Comparison of ENCODE assay signal across 14 mouse cellular contexts in the genomic region with DNA sequence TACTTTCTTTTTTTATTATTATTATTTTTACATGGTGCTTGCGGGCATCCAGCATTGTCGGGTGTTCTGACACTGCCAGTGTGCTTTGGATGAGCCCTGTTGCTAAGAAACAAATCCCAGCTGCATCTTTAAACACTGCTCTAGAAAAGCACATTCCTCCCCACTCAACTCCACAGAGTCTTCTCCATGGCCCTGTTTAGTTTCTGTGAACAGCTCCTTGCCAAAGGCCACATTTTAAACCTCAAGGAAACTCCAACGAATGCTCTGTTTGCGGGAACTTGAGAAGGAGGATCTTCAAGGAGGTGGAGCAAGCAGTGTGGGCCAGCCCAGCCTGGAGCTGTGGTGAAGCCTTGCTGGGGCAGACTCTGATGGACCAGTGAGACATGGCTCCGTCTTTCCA. TPM values are rescaled to one million over a fixed set of nuclear protein-coding genes. Genes with fewer than 3 reads are reported as not detected.
DNase-seq lines count a peak whose midpoint lies in the region; ATAC-seq and TF ChIP-seq lines count a peak whose summit lies in the region.
"Had no signal": no experiment of that assay in that cellular context is flagged by ENCODE, and none has a peak within 500 bp of the region (broad histone marks: within the 10 kb centered on the region; RNA-seq: fewer than 3 reads in every experiment).

No protein-coding gene starts in this region.

- no peak for TF ChIP-seq CTCF in lung, embryonic 14.5 days (IDR thresholded peaks at IDR 0.05; ENCODE audit: low read depth)

- intact Hi-C loops in heart, postnatal 10 days (cut with DNase I) = no loop called here

- no peak overlapping the region for H3K27ac ChIP-seq in heart, embryonic 12.5 days (ENCODE audit: poor library complexity, severe bottlenecking)
- H3K27ac ChIP-seq in lung, embryonic 14.5 days (ENCODE audit: low read depth) = no peak overlapping the region
- peak overlapping the region; percentile 44 for H3K27ac ChIP-seq in intestine, embryonic 15.5 days
- H3K27ac ChIP-seq in stomach, embryonic 14.5 days (ENCODE audit: low read length) = no peak overlapping the region; the same call in 1 of the 2 replicates
- H3K27ac ChIP-seq: liver, embryonic 13.5 days had no signal

- H3K9me3 ChIP-seq in heart, embryonic 12.5 days (replicated peaks) = no peaks in the 10 kb centered on the region
- no peaks in the 10 kb centered on the region for H3K9me3 ChIP-seq in lung, embryonic 14.5 days (ENCODE audit: low read depth, low read length)
- no peaks in the 10 kb centered on the region for H3K9me3 ChIP-seq in intestine, embryonic 15.5 days
- H3K9me3 ChIP-seq in stomach, embryonic 14.5 days (ENCODE audit: control insufficient read depth, low read depth, low read length) = no peaks in the 10 kb centered on the region
- H3K9me3 ChIP-seq: G1E; liver, embryonic 13.5 days had no signal

- H3K36me3 ChIP-seq in heart, embryonic 12.5 days = no peaks in the 10 kb centered on the region
- no peaks in the 10 kb centered on the region for H3K36me3 ChIP-seq in lung, embryonic 14.5 days (ENCODE audit: insufficient read depth)
- H3K36me3 ChIP-seq in intestine, embryonic 15.5 days = no peaks in the 10 kb centered on the region
- no peaks in the 10 kb centered on the region for H3K36me3 ChIP-seq in stomach, embryonic 14.5 days (ENCODE audit: control insufficient read depth, insufficient read depth, low read length)
- H3K36me3 ChIP-seq: G1E; liver, embryonic 13.5 days had no signal

- peaks cover 16% of the 10 kb centered on the region for H3K4me1 ChIP-seq in heart, embryonic 12.5 days (replicated peaks)
- no peaks in the 10 kb centered on the region for H3K4me1 ChIP-seq in lung, embryonic 14.5 days (ENCODE audit: insufficient read depth)
- 0 out of 2 replicates have a peak, but pooled peaks cover 13% of the 10 kb centered on the region for H3K4me1 ChIP-seq in intestine, embryonic 15.5 days (replicated peaks)
- H3K4me1 ChIP-seq in stomach, embryonic 14.5 days (ENCODE audit: control insufficient read depth, insufficient read depth, low read length) = peaks cover 9% of the 10 kb centered on the region; the same call in 1 of the 2 replicates
- H3K4me1 ChIP-seq: liver, embryonic 13.5 days had no signal

- WGBS in heart, embryonic 12.5 days = 55% methylated on average over 5 of the region's 5 CpGs
- 37% methylated on average over 5 of the region's 5 CpGs for WGBS in lung, embryonic 14.5 days
- 26% methylated on average over 5 of the region's 5 CpGs for WGBS in intestine, embryonic 15.5 days
- WGBS in stomach, embryonic 14.5 days = 26% methylated on average over 5 of the region's 5 CpGs

- peaks cover 36% of the 10 kb centered on the region for H3K27me3 ChIP-seq in heart, embryonic 12.5 days (replicated peaks)
- no peaks in the 10 kb centered on the region for H3K27me3 ChIP-seq in lung, embryonic 14.5 days (ENCODE audit: insufficient read depth, low read length)
- no peaks in the 10 kb centered on the region for H3K27me3 ChIP-seq in intestine, embryonic 15.5 days (replicated peaks)
- H3K27me3 ChIP-seq in stomach, embryonic 14.5 days (ENCODE audit: control insufficient read depth, insufficient read depth, low read length) = no peaks in the 10 kb centered on the region

- no peak overlapping the region for H3K4me2 ChIP-seq in heart, embryonic 12.5 days
- H3K4me2 ChIP-seq in lung, embryonic 14.5 days = no peak overlapping the region
- no peak overlapping the region for H3K4me2 ChIP-seq in intestine, embryonic 15.5 days (replicated peaks)
- H3K4me2 ChIP-seq in stomach, embryonic 14.5 days (replicated peaks; ENCODE audit: low read depth, low read length) = no peak overlapping the region
- H3K4me2 ChIP-seq: liver, embryonic 13.5 days had no signal

- H3K9ac ChIP-seq in heart, embryonic 12.5 days = no peak overlapping the region
- no peak overlapping the region for H3K9ac ChIP-seq in lung, embryonic 14.5 days
- H3K9ac ChIP-seq in intestine, embryonic 15.5 days = no peak overlapping the region
- H3K9ac ChIP-seq in stomach, embryonic 14.5 days (replicated peaks; ENCODE audit: low read depth, low read length) = no peak overlapping the region
- H3K9ac ChIP-seq: liver, embryonic 13.5 days had no signal

- peak; percentile 7 to 19 for DNase-seq in heart, postnatal 10 days
- peak; percentile 41 for DNase-seq in lung, embryonic 14.5 days
- DNase-seq in lung, postnatal 25 days (ENCODE audit: low spot score) = no peak
- DNase-seq in retina, embryonic 14.5 days (ENCODE audit: low spot score) = no peak
- DNase-seq: cerebellum, adult 18-20 months; liver, embryonic 13.5 days had no signal

- ATAC-seq in heart, embryonic 12.5 days (ENCODE audit: insufficient number of reproducible peaks, low FRiP score) = no peak
- no peak for ATAC-seq in lung, embryonic 14.5 days (ENCODE audit: insufficient read depth)
- ATAC-seq in intestine, embryonic 15.5 days = peak; percentile 63
- ATAC-seq in stomach, embryonic 14.5 days (ENCODE audit: insufficient number of reproducible peaks, insufficient read depth, low FRiP score, low read depth) = peak; percentile 46; the same call in 1 of the 2 replicates

- no peak overlapping the region for H3K4me3 ChIP-seq in heart, embryonic 12.5 days
- no peak overlapping the region for H3K4me3 ChIP-seq in lung, embryonic 14.5 days (ENCODE audit: low read depth, low read length)
- no peak overlapping the region for H3K4me3 ChIP-seq in intestine, embryonic 15.5 days (replicated peaks)
- H3K4me3 ChIP-seq in stomach, embryonic 14.5 days (ENCODE audit: low read depth, low read length) = no peak overlapping the region
- H3K4me3 ChIP-seq: erythroblast, embryonic 14.5 days; liver, embryonic 13.5 days had no signal

RNA-seq across cellular contexts. Expression of a gene that starts 22.6 kb away (rescaled TPM):
- total RNA-seq in heart, postnatal 10 days (2021) = 1 to 10 TPM; 1.2 to 1.8 TPM
- 0.10 and 0.23 TPM in 2 replicates for polyA plus RNA-seq in heart, embryonic 12.5 days (2016; fragmentation: Nextera tagmentation; extraction: Ambion mirVana)
- not detected in 2 replicates for polyA plus RNA-seq in lung, embryonic 14.5 days (2014; fragmentation: Nextera tagmentation; extraction: Ambion mirVana)
- polyA plus RNA-seq in intestine, embryonic 15.5 days (2015; fragmentation: Nextera tagmentation; extraction: Ambion mirVana) = 1.4 and 1.6 TPM in 2 replicates
- polyA plus RNA-seq in stomach, embryonic 14.5 days (2014; fragmentation: Nextera tagmentation; extraction: Ambion mirVana) = 1.2 and 2.3 TPM in 2 replicates
- total RNA-seq: hematopoietic stem cell, adult 5-6 weeks; megakaryocyte, adult 5-6 weeks had no signal
- polyA plus RNA-seq: C2C12; erythroblast, embryonic 14.5 days; G1E had no signal

Comparison
In these comparisons a context has a peak if more than half of its experiments do, and no peak if none do; other contexts are left out.
1. DNase-seq: peak in heart, postnatal 10 days (2 of 2) and lung, embryonic 14.5 days (single experiment); none in lung, postnatal 25 days (single experiment) and retina, embryonic 14.5 days (single experiment).
2. ATAC-seq: peak in intestine, embryonic 15.5 days (single experiment) and stomach, embryonic 14.5 days (single experiment); none in heart, embryonic 12.5 days (single experiment) and lung, embryonic 14.5 days (single experiment).